Mouse (Mus musculus) mouse trophoblast stem cell (cell line): ENCODE measurements around the gene Hacd2.

Experiments used
- in situ Hi-C, 2 experiments: fragments of 300-500 bp; cut with MseI, MboI; formaldehyde crosslinking; loops; 2 replicates in 1 of 2; 3 replicates in 1 of 2; pipeline ENCODE4 v1.15.1; 2025

The Hacd2 gene

GRCm38 (mm10) chr16:35022242-35023137 is at the start of gene Hacd2:
Gene Hacd2, plus strand, starts transcription at chr16:35022428.
- in situ Hi-C loops, result no loop called here

GRCm38 (mm10) chr16:34972471-34972870 is 49.8 kb upstream of the Hacd2 start:
- in situ Hi-C loops, result no loop called here

- in situ Hi-C loops, result no loop called here
Measured at GRCm38 (mm10) chr16:34975544-34975943, 46.7 kb upstream of the Hacd2 start.

- in situ Hi-C loops, result no loop called here
Measured at GRCm38 (mm10) chr16:34976630-34977029, 45.6 kb upstream of the Hacd2 start.

- in situ Hi-C loops, result no loop called here
Measured at GRCm38 (mm10) chr16:34978018-34978417, 44.2 kb upstream of the Hacd2 start.

- in situ Hi-C loops, result no loop called here
Measured at GRCm38 (mm10) chr16:34981009-34981408, 41.2 kb upstream of the Hacd2 start.

- in situ Hi-C loops, result no loop called here
Measured at GRCm38 (mm10) chr16:34984203-34985030, 37.8 kb upstream of the Hacd2 start.

- in situ Hi-C loops, result no loop called here
Measured at GRCm38 (mm10) chr16:34985031-34985346, 37.2 kb upstream of the Hacd2 start.

GRCm38 (mm10) chr16:34986211-34986825 is 35.9 kb upstream of the Hacd2 start:
- in situ Hi-C loops, result no loop called here

GRCm38 (mm10) chr16:34991365-34991764 is 30.9 kb upstream of the Hacd2 start:
- in situ Hi-C loops, result no loop called here

GRCm38 (mm10) chr16:34992854-34993253 is 29.4 kb upstream of the Hacd2 start:
- in situ Hi-C loops, result no loop called here

GRCm38 (mm10) chr16:34993694-34994330 is 28.4 kb upstream of the Hacd2 start:
- in situ Hi-C loops, result no loop called here

- in situ Hi-C loops, result no loop called here
Measured at GRCm38 (mm10) chr16:34994641-34995141, 27.5 kb upstream of the Hacd2 start.

- in situ Hi-C loops, result no loop called here
Measured at GRCm38 (mm10) chr16:34996133-34996532, 26.1 kb upstream of the Hacd2 start.

GRCm38 (mm10) chr16:34997052-34997451 is 25.2 kb upstream of the Hacd2 start:
- in situ Hi-C loops, result no loop called here

- in situ Hi-C loops, result no loop called here
Measured at GRCm38 (mm10) chr16:34997576-34997975, 24.7 kb upstream of the Hacd2 start.

GRCm38 (mm10) chr16:34999016-34999415 is 23.2 kb upstream of the Hacd2 start:
- in situ Hi-C loops, result no loop called here

GRCm38 (mm10) chr16:34999986-35000385 is 22.2 kb upstream of the Hacd2 start:
- in situ Hi-C loops, result no loop called here

GRCm38 (mm10) chr16:35000923-35001560 is 21.2 kb upstream of the Hacd2 start:
- in situ Hi-C loops, result no loop called here

- in situ Hi-C loops, result no loop called here
Measured at GRCm38 (mm10) chr16:35004356-35004755, 17.9 kb upstream of the Hacd2 start.

- in situ Hi-C loops, result no loop called here
Measured at GRCm38 (mm10) chr16:35004756-35005155, 17.5 kb upstream of the Hacd2 start.
